In genomic region chr9:63377270-63378142, GRCm38 (mm10) we compare ENCODE assay signal across 8 mouse cellular contexts. TPM values are rescaled to one million over a fixed set of nuclear protein-coding genes. Genes with fewer than 3 reads are reported as not detected.
A peak's percentile ranks its signal among the peaks of the same experiment; 100 is the strongest.
DNase-seq lines count a peak whose midpoint lies in the region; ATAC-seq lines count a peak whose summit lies in the region.

Gene Map2k5, minus strand, starts transcription at chr9:63377902.

- no peaks in the 10 kb centered on the region for H3K27me3 ChIP-seq in hindbrain, embryonic 15.5 days

- H3K4me2 ChIP-seq in hindbrain, embryonic 15.5 days, result peak within 1 kb of the TSS; percentile 90

- peak within 1 kb of the TSS; percentile 72 for H3K9ac ChIP-seq in hindbrain, embryonic 15.5 days

- 1% methylated on average over 58 of the region's 58 CpGs for WGBS in hindbrain, embryonic 15.5 days
- WGBS in macrophage (ENCODE audit: missing documents), result 1% methylated on average over 58 of the region's 58 CpGs

- peaks cover 39% of the 10 kb centered on the region for H3K4me1 ChIP-seq in hindbrain, embryonic 15.5 days (replicated peaks)

- DNase-seq in T-cell, adult 2 months (ENCODE audit: low spot score), result peak; percentile 89
- DNase-seq in cerebellum, postnatal 36 days, result peak; percentile 93 to 94
- DNase-seq in frontal cortex, postnatal 36 days (ENCODE audit: low spot score in 2 of 2), result peak; percentile 91 to 93
- DNase-seq in left cerebral cortex, adult 18-20 months (ENCODE audit: low spot score in 2 of 2), result peak; percentile 91 to 92
- DNase-seq in right cerebral cortex, adult 18-20 months, result peak; percentile 93
- DNase-seq in urinary bladder, postnatal 10 days (ENCODE audit: low spot score), result peak; percentile 50

- H3K9me3 ChIP-seq in hindbrain, embryonic 15.5 days, result no peaks in the 10 kb centered on the region

- peak within 1 kb of the TSS; percentile 71 for H3K4me3 ChIP-seq in hindbrain, embryonic 15.5 days
- peak within 1 kb of the TSS; percentile 75 for H3K4me3 ChIP-seq in macrophage (ENCODE audit: inconsistent target)

- H3K27ac ChIP-seq in hindbrain, embryonic 15.5 days (replicated peaks), result peak within 1 kb of the TSS; percentile 83
- peak within 1 kb of the TSS; percentile 73 for H3K27ac ChIP-seq in macrophage

- ATAC-seq in hindbrain, embryonic 15.5 days (ENCODE audit: low FRiP score, low read depth), result peak; percentile 95

- H3K36me3 ChIP-seq in hindbrain, embryonic 15.5 days, result no peaks in the 10 kb centered on the region
- H3K36me3 ChIP-seq in macrophage (ENCODE audit: inconsistent target), result 0 out of 2 replicates have a peak, but pooled peaks cover 1% of the 10 kb centered on the region

- H3K79me2 ChIP-seq in macrophage (ENCODE audit: inconsistent target), result peaks cover 53% of the 10 kb centered on the region; the same call in 1 of the 2 replicates

RNA-seq across cellular contexts. Expression of gene Map2k5, which starts in this region (rescaled TPM):
- 32.1 and 35.1 TPM in 2 replicates for polyA plus RNA-seq in hindbrain, embryonic 15.5 days (2015; fragmentation: Nextera tagmentation; extraction: Ambion mirVana)
- total RNA-seq in left cerebral cortex, adult 18-20 months (2021), result 10 to 100 TPM; 31.6 to 34.0 TPM
- 100 to 1,000 TPM in 21 of 26 experiments, 10 to 100 TPM in 5; 70.6 to 172 (median 121) TPM for total RNA-seq in macrophage (2018; cell fraction: chromatin; rRNA removed)
- total RNA-seq in macrophage (2018; cell fraction: cytosol; rRNA removed), result 10 to 100 TPM; 17.3 to 32.9 (median 26.1) TPM
- 100 to 1,000 TPM in 2 of 26 experiments, 10 to 100 TPM in 24; 32.8 to 121 (median 54.6) TPM for total RNA-seq in macrophage (2018; cell fraction: nucleus; rRNA removed)
- polyA plus RNA-seq in macrophage (2018), result 18.9 to 30.0 TPM (median 22.3 TPM) in 3 replicates

Comparison
In these comparisons a context has a peak if more than half of its experiments do, and no peak if none do; other contexts are left out.
1. Peak in every context shown above with its lines: DNase-seq, ATAC-seq, H3K4me3 ChIP-seq and H3K27ac ChIP-seq.